Mouse (Mus musculus) hindbrain, postnatal 0 days (tissue): ENCODE measurements around the gene Mmp17. TPM values are rescaled to one million over a fixed set of nuclear protein-coding genes. Genes with fewer than 3 reads are reported as not detected.

Experiments
- ATAC-seq: fragments of 200-750 bp; cut with Nextera tagmentation; 2 replicates; pipeline ENCODE4 v1.8.0; 2017; ENCODE audit warnings: mild to moderate bottlenecking, moderate TSS enrichment, moderate library complexity
- DNase-seq: peaks from one replicate; pipeline ENCODE4 v3.0.0-alpha.2; 2015; ENCODE audit warnings: low spot score
- H3K27ac ChIP-seq: fragments of 300-500 bp; sonication (generic); 2 replicates; pipeline ENCODE4 v1.5.1; 2014; ENCODE audit warnings: mild to moderate bottlenecking
- H3K27me3 ChIP-seq: fragments of 300-500 bp; sonication (generic); 2 replicates; pipeline ENCODE4 v1.6.1; 2014; ENCODE audit warnings: low read length, mixed read lengths; ENCODE audit not compliant: insufficient read depth
- H3K36me3 ChIP-seq: fragments of 300-500 bp; sonication (generic); 2 replicates; pipeline ENCODE4 v1.6.1; 2014; ENCODE audit warnings: low read length, mixed read lengths; ENCODE audit not compliant: insufficient read depth
- H3K4me1 ChIP-seq: fragments of 300-500 bp; sonication (generic); 2 replicates; pipeline ENCODE4 v1.6.1; 2014; ENCODE audit warnings: antibody characterized with exemption, low read length, mixed read lengths; ENCODE audit not compliant: insufficient read depth
- H3K4me2 ChIP-seq: fragments of 300-500 bp; sonication (generic); 2 replicates; pipeline ENCODE4 v1.6.1; 2014; ENCODE audit warnings: low read depth, mild to moderate bottlenecking, low read length, moderate library complexity, mixed read lengths
- H3K4me3 ChIP-seq: fragments of 300-500 bp; sonication (generic); 2 replicates; pipeline ENCODE4 v1.5.1; 2014; ENCODE audit warnings: low read length
- H3K9ac ChIP-seq: fragments of 300-500 bp; sonication (generic); replicated peaks from 2 replicates; pipeline ENCODE4 v1.6.1; 2014; ENCODE audit warnings: mild to moderate bottlenecking, low read length, moderate library complexity, mixed read lengths
- H3K9me3 ChIP-seq: fragments of 300-500 bp; sonication (generic); 2 replicates; pipeline ENCODE4 v1.6.1; 2016; ENCODE audit warnings: low read length, mixed read lengths
- CTCF ChIP-seq: IDR thresholded peaks from 2 replicates; pipeline ENCODE4 v1.5.1; 2016; ENCODE audit warnings: antibody characterized with exemption, control low read depth, low read depth
- WGBS: fragments of 180-500 bp; shearing (Covaris S2); extraction: QIAGEN DNeasy Blood & Tissue Kit; methylation state at CpG from one replicate; pipeline ENCODE4 v1.1.7; 2014; 5-methylcytosine and 5-hydroxymethylcytosine counted together
- polyA plus RNA-seq: library from polyadenylated mRNA; unstranded; fragments of >200 nt; fragmentation: Nextera tagmentation; extraction: Ambion mirVana; gene quantifications from 2 replicates; pipeline ENCODE4 v1.2.1, GENCODE M21; 2015
- total RNA-seq: library from RNA; depleted of rRNA; stranded (reverse); fragments of >200 nt; gene quantifications from 2 replicates; pipeline ENCODE4 v1.2.3, GENCODE M21; 2014; rRNA removed

Mmp17 gene
- total and polyA plus RNA-seq, 2 experiments from 2014 or later = 7.4 to 24.0 TPM

DNA sequence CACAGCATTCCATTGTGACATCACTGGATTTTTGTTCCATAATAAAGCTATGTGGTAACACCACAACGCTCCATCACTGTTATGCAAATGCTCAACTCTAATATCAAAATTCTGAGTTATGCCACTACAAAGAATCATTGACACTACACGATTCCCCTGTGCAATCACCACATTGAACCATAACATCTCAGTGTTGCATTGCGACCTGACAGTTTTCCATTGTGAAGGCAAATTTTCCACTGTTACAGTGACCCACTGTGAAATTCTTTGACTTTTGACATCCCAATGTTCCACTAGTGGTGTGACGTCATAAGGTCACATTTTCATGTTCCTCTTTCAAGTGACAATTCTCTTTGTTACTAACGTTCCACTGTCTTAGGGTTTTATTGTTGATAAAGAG lies 66.9 kb downstream of the Mmp17 start:
- no peaks in the 10 kb centered on the region for H3K9me3 ChIP-seq

DNA sequence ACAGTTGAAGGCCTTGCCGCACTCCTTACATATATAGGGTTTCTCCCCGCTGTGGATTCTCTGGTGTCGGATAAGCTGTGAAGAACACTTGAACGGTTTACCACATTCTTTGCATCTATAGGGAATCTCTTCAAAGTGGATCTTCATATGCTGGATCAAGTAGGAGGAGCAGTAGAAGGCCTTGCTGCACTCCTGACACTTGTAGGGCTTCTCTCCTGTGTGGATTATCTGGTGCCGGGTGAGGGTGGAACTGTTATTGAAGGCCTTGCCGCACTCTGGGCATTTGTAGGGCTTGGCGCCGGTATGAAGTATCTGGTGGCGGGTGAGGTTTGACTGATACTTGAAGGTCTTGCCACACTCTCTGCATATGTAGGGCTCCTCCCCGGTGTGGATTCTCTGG lies 73.0 kb downstream of the Mmp17 start:
- 97% methylated on average over 10 of the region's 10 CpGs for whole genome bisulfite sequencing

More for the DNA sequence above, 66.9 kb downstream of the Mmp17 start:
- H3K36me3 ChIP-seq = no peaks in the 10 kb centered on the region
- WGBS = 75% methylated on average over 5 of the region's 5 CpGs
- H3K4me2 ChIP-seq = no peak overlapping the region
- H3K9ac ChIP-seq = no peak overlapping the region
- no peak for TF ChIP-seq CTCF
- H3K4me3 ChIP-seq = no peak overlapping the region
- DNase-seq = no peak
- H3K27ac ChIP-seq = no peak overlapping the region
- no peak for ATAC-seq
- H3K27me3 ChIP-seq = no peaks in the 10 kb centered on the region
- no peaks in the 10 kb centered on the region for H3K4me1 ChIP-seq

DNA sequence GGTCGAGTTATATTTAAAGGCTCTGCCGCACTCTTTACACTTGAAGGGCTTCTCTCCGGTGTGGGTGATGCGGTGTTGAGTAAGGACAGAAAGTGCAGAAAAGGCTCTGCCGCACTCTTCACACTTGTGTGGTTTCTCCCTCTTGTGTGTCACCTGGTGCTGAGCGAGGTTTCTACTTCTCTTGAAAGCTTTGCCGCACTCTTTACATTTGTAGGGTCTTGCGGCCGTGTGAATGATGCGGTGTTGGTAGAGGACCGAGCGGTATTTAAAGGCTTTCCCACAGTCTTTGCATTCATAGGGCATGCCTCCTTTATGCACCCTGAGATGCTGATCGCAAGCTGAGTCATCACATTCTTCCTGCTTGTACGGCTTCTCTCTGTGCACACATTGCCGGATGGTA lies 74.0 kb downstream of the Mmp17 start:
- WGBS = 92% methylated on average over 15 of the region's 15 CpGs
- Histone ChIP-seq H3K9ac (no peak overlapping the region), H3K4me1 (no peaks in the 10 kb centered on the region), H3K4me3 (no peak overlapping the region), H3K27me3 (no peaks in the 10 kb centered on the region), H3K9me3 (no peaks in the 10 kb centered on the region), H3K4me2 (no peak overlapping the region), H3K36me3 (peaks cover 45% of the 10 kb centered on the region), H3K27ac (no peak overlapping the region)
- DNase-seq (no peak), ATAC-seq (no peak)
- no peak for TF ChIP-seq CTCF

More for the DNA sequence above, 73.0 kb downstream of the Mmp17 start:
- peaks cover 45% of the 10 kb centered on the region for H3K36me3 ChIP-seq
- no peak for ATAC-seq
- H3K27ac ChIP-seq = no peak overlapping the region
- H3K4me1 ChIP-seq = no peaks in the 10 kb centered on the region
- no peak overlapping the region for H3K4me3 ChIP-seq
- no peak for TF ChIP-seq CTCF
- no peak overlapping the region for H3K4me2 ChIP-seq
- H3K27me3 ChIP-seq = no peaks in the 10 kb centered on the region
- DNase-seq = no peak
- no peaks in the 10 kb centered on the region for H3K9me3 ChIP-seq
- no peak overlapping the region for H3K9ac ChIP-seq

Other genes starting within 250 kb of the Mmp17 start
- gene Sfswap, start 82.9 kb upstream of the Mmp17 start, total RNA-seq = 90.7 and 97.3 TPM in 2 replicates
- gene Sfswap, start 82.9 kb upstream of the Mmp17 start, polyA plus RNA-seq = 44.3 and 48.9 TPM in 2 replicates
- 3.3 and 4.7 TPM in 2 replicates for gene Zfp11, start 85.9 kb downstream of the Mmp17 start, total RNA-seq
- 3.2 and 3.4 TPM in 2 replicates for gene Zfp11, start 85.9 kb downstream of the Mmp17 start, polyA plus RNA-seq
- not detected in 2 replicates for gene Sept14, start 124.3 kb downstream of the Mmp17 start, total RNA-seq
- not detected in 2 replicates for gene Sept14, start 124.3 kb downstream of the Mmp17 start, polyA plus RNA-seq
- gene Mrps17, start 131.3 kb downstream of the Mmp17 start, total RNA-seq = 112 and 113 TPM in 2 replicates
- gene Mrps17, start 131.3 kb downstream of the Mmp17 start, polyA plus RNA-seq = 156 and 157 TPM in 2 replicates
- 72.3 and 75.7 TPM in 2 replicates for gene Nipsnap2, start 140.9 kb downstream of the Mmp17 start, total RNA-seq
- gene Nipsnap2, start 140.9 kb downstream of the Mmp17 start, polyA plus RNA-seq = 115 and 125 TPM in 2 replicates
- 28.3 and 31.0 TPM in 2 replicates for gene Psph, start 203.3 kb downstream of the Mmp17 start, total RNA-seq
- gene Psph, start 203.3 kb downstream of the Mmp17 start, polyA plus RNA-seq = 55.3 and 58.1 TPM in 2 replicates